Mouse (Mus musculus): ENCODE data around the gene Foxf2. TPM values are rescaled to one million over a fixed set of nuclear protein-coding genes. Genes with fewer than 3 reads are reported as not detected.

Foxf2 gene
- polyA plus RNA-seq, 1 experiment from 2014 or later, result 21.9 TPM

- no peak overlapping the region for H3K4me3 ChIP-seq (ENCODE audit: low read depth, low read length)
- no peaks in the 10 kb centered on the region for H3K27me3 ChIP-seq (ENCODE audit: control insufficient read depth, insufficient read depth, low read length)
- no peak overlapping the region for H3K4me2 ChIP-seq (replicated peaks; ENCODE audit: low read depth, low read length)
- ATAC-seq (ENCODE audit: insufficient number of reproducible peaks, insufficient read depth, low FRiP score, low read depth), result no peak
- no peaks in the 10 kb centered on the region for H3K9me3 ChIP-seq (ENCODE audit: control insufficient read depth, low read depth, low read length)
- no peak overlapping the region for H3K27ac ChIP-seq (ENCODE audit: low read length)
- 44% methylated on average over 6 of the region's 6 CpGs for WGBS
- no peaks in the 10 kb centered on the region for H3K4me1 ChIP-seq (ENCODE audit: control insufficient read depth, insufficient read depth, low read length)
- H3K36me3 ChIP-seq (ENCODE audit: control insufficient read depth, insufficient read depth, low read length), result no peaks in the 10 kb centered on the region
- H3K9ac ChIP-seq (replicated peaks; ENCODE audit: low read depth, low read length), result no peak overlapping the region
Observed at GRCm38 (mm10) chr13:31667919-31668524, 42.4 kb downstream of the Foxf2 start.

- Histone ChIP-seq H3K4me3 (ENCODE audit: low read depth, low read length) (no peak overlapping the region), H3K9ac (replicated peaks; ENCODE audit: low read depth, low read length) (no peak overlapping the region), H3K27ac (ENCODE audit: low read length) (no peak overlapping the region), H3K4me1 (ENCODE audit: control insufficient read depth, insufficient read depth, low read length) (no peaks in the 10 kb centered on the region), H3K9me3 (ENCODE audit: control insufficient read depth, low read depth, low read length) (no peaks in the 10 kb centered on the region), H3K36me3 (ENCODE audit: control insufficient read depth, insufficient read depth, low read length) (no peaks in the 10 kb centered on the region), H3K27me3 (ENCODE audit: control insufficient read depth, insufficient read depth, low read length) (no peaks in the 10 kb centered on the region), H3K4me2 (replicated peaks; ENCODE audit: low read depth, low read length) (no peak overlapping the region)
- WGBS, result 84% methylated on average over 3 of the region's 3 CpGs
- no peak for ATAC-seq (ENCODE audit: insufficient number of reproducible peaks, insufficient read depth, low FRiP score, low read depth)
Observed at GRCm38 (mm10) chr13:31672093-31672492, 46.5 kb downstream of the Foxf2 start.

Small RNA genes lying within 50 kb of the gene (microRNA-seq; reads per million reads assigned to microRNA genes)
- gene Gm27516, result not detected

Other genes starting within 250 kb of the Foxf2 start
- 16.7 and 20.9 TPM in 2 replicates for gene Foxq1, start 69.7 kb upstream of the Foxf2 start, polyA plus RNA-seq (2014; fragmentation: Nextera tagmentation; extraction: Ambion mirVana)
- not detected in 2 replicates for gene A530084C06Rik, start 66.5 kb upstream of the Foxf2 start, polyA plus RNA-seq (2014; fragmentation: Nextera tagmentation; extraction: Ambion mirVana)
- 0.33 and 0.55 TPM in 2 replicates for gene Foxc1, start 180.8 kb downstream of the Foxf2 start, polyA plus RNA-seq (2014; fragmentation: Nextera tagmentation; extraction: Ambion mirVana)